Mouse (Mus musculus): Measurements from ENCODE around the gene Elane. TPM values are rescaled to one million over a fixed set of nuclear protein-coding genes. Genes with fewer than 3 reads are reported as not detected.

Elane gene
- not detected for polyA plus RNA-seq (2017; shearing (Covaris generic))

DNA sequence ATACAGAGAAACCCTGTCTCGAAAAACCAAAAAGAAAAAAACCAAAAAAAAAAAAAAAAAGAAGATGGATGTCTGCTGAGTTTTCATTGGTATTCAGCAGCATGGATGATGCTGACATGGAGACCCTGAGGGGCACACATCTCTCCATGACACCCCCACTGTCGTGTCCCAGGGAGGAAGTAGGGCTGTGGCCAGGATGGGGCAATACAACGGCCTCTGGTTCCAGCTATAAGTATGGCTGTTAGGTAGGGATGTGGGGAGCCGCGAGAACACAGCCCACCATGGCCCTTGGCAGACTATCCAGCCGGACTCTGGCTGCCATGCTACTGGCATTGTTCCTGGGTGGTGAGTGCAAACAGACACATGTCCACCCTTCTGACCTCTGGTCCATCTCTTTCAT, at the start of gene Elane:
Gene Elane (plus strand): TSS at position 194 of the 400 bp plus-strand sequence.

DNA sequence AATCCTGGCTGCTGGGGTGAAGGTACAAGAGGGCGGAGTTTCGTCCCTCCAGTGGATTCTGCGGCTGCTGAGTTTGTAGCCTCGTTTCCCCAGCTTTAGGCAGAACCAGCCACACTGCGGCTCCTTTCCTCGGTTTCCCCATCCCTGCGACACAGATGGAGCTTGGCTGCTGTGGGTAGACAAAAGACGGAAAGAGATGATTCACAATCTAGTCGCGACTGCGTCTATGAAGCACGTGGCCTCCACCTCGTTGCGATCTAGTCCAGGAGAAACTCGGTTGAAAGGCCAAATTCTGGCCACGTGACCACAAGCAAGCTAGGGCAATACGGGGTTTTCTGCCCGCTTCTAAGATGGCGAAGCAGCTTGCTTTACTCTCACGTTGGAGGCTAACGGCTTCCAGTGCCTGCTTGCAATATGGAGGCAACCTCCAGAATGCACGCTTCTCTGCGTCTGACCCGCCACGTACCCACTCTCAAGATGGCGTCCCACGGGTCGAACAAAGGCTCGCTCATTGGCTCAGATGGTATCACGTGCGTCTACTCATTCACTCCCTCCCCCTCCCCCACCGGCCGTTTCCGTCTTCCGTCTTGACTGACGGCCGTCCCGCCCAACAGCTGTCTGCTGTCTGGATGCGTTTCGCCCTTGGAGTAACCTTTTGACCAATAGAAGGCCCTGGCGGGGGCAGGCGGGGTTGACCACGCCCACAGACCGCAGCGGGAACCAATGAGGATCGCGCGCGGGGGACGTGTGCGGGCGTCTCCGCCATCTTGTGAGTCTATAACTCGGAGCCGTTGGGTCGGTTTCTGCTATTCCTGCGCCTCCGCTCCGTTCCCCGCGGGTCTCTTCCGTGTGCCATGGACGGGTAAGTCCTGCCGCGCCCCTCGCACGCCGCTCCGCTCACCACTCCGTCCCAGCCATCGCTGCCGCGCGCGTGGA, 31.9 kb upstream of the Elane start, which contains the start of gene Ptbp1:
Gene Ptbp1 (plus strand): TSS at position 568 of the 936 bp plus-strand sequence.

DNA sequence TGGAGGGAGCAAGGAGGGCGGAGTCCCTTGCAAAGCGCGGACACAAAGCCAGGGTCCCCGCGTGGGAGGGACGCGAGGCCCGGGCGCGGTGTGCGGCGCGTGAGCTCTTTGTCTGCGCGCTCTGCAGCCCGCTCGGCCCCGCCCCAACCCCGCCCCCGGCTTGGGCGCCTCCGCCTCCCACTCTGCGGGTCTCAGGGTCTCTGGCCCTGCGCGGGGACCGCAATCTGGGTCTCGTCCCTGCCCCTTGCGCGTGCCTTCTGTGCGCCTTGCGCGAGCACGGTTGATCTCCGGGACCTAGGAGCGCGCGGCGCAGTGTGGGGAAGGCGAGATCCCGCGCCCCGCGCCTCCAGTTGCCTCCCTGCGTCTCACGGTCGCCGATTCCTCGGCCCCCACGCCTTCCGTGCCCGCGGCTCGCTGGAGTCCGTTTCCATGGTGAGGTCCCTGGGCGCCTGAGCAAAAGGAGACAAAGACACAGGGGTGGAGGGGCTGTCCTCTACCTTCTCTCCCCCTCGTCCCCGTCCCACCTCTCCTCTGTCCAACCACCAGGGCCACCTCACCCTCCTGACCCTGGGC, 11.7 kb upstream of the Elane start, which contains the start of the genes Prtn3 and Plppr3:
Gene Prtn3 (plus strand): TSS at position 187 of the 573 bp plus-strand sequence.
Gene Plppr3 (minus strand): TSS at position 345 of the 573 bp plus-strand sequence.

DNA sequence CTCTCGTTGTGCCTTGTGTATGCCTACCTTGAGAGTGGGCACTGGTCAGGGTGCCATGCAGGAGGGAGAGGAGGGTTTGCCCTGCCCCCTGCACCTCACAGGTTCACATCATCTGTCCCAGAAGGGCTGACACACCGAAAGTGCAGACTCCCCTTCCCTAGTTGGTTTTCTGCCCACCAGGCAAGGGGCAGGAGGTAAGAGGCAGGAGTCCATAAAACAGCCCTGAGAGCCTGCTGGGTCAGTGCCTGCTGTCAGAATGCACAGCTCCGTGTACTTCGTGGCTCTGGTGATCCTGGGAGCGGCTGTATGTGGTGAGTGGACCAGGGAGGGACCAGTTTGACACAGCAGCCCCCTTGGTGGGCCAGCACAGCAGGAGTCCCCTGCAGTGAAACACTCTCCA, 4.6 kb downstream of the Elane start, which contains the start of gene Cfd:
Gene Cfd (plus strand): TSS at position 184 of the 400 bp plus-strand sequence.

DNA sequence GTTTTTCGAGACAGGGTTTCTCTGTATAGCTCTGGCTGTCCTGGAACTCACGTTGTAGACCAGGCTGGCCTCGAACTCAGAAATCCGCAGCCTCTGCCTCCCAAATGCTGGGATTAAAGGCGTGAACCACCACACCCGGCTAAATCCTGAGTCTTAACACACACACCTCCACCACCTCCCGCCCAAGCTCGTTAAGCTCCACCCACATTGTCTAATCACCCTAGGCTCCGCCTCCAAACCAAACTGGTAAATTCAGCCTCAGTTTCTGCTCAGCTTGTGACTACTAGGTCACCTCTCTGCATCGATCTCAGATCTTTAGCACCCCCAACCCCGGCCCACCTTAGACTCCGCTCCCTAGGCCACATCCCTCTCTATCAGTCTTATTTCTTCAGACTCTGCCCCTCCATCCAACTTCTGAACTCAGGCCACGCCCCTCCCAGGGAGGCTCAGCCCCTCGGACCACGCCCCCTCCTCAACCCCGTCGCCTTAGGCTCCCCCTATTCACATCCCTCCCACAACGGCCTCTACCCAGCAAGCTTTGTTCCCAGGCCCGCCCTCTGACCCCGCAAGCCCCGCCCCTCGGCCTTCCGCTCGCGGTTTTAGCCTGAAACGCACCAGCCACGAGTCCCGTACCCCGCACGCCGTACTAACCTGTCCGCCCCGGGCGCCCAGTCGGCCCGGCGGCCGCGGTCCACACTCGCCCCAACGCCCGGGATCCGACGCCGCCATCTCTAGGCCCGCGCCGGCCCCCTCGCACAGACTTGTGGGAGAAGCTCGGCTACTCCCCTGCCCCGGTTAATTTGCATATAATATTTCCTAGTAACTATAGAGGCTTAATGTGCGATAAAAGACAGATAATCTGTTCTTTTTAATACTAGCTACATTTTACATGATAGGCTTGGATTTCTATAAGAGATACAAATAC, 22.4 kb downstream of the Elane start, which contains the start of gene Med16:
Gene Med16 (minus strand): TSS at position 757 of the 925 bp plus-strand sequence.

DNA sequence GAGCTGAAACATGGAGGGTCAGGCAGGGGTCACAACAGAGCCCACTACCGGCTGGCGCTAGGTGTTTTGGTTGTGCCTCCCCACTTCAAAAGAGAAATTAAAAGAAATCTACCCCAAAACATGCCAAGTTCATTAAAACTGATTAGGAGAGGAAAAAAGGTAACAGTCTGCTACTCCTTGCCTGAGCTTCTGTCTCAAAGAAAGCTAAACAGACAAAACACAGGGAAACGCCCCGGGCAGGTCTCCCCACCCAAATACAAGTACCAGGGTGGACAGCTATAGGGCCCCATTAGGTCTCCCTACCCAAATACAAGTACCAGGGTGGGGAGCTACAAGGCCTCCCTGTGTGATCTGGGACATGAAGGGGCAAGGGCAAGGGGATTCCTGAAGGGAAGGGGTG, 24.5 kb downstream of the Elane start, which contains the start of gene Gm26602:
Gene Gm26602 (plus strand): TSS at position 301 of the 400 bp plus-strand sequence.

DNA sequence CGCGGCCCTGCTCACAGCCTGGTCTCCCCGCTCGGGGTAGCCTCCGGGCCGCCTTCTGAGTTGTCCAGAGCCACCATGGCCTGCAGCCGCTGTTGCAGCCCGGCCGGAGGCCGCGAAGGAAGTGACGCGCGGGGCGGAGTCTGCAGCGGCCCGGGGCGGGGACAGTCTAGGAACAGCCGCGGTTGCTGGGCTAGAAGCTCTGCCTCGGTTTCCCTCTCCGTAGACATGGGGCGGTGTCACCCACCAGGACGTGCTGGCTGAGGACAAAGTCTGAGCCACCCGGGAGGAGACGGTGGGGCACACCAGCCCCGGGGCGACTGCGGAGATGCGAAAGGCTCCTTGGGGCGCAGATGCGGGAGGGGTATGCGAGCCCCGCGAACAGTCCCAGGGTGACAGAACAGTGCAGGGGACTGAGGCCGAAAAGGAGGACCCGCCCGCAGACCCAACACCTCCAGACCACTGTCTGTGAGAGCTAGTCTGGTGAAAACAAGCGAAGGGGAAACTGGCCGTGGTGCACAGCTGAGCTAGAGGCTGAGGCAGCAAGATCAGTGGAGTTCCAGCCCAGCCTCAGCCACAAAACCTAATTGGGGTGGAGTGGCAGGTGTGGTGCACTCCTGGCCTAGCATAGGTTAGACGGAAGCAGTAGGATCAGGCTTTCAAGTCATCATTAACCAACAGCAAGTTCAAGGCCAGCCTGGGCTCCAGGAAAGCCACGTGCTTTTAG, 30.9 kb downstream of the Elane start, which contains the start of gene Kiss1r:
Gene Kiss1r (plus strand): TSS at position 164 of the 724 bp plus-strand sequence.

DNA sequence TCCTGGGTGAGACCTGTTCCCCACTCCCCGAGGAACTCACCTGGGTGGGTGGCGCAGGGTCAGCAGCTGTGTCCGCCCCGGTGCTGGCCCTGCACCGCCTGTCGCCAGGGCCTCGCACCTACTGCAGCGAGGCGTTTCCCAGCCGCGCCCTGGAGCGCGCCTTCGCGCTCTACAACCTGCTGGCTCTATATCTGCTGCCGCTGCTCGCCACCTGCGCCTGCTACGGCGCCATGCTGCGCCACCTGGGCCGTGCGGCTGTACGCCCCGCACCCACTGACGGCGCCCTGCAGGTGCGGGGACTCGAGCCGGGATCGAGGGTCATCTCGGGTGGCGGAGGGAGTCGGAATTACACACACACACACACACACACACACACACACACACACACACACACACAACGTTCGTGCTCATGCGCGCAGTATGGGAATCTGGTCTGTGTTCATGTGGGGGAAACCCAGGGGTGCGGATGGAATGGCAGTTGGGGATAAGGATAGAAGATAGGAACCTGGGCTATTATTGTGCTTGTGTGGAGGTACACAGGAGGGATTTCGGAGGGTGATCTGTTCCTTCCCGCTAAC, 35.0 kb downstream of the Elane start, which contains the start of gene R3hdm4:
Gene R3hdm4 (minus strand): TSS at position 251 of the 578 bp plus-strand sequence.

DNA sequence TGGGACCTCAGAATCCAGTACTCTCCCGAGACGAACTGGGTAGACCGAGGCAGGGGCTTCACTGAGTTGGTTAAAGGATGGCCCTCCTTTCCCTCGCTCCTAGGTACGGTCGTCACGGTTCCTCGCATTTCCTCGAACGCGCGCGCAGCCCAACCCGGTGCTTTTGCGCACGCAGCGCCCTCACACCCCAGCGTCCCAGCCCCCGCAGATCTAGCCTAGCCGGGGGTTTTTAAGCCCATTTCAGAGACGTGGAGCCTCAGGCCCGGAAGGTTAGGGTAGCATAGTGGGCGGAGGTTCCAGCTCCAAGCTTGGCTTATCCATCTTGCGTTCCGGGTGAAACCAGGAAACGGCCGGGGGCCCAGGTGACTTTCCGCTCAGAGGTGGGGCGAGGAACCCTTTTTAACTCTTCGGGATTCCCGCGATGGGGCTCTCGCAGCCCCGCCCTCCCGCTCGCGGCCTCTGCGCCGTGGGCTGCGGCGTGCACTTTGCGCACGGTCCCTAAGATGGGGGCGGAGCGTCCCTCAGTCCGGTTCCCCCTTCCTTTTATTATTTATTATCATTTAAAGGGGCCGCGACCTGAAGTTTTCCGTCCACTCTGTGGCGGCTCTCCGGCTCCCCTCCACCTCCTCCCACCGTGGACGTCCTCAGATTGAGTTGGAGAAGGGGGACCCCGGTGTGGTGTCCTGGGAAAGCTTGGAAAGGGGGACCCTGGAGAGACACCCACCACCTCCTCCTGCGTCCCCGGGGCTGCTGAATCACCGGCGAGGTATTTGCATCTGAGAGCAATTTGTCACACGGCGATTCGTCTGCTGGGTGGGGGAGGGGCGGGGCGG, 40.7 kb downstream of the Elane start, which contains the start of gene Arid3a:
Gene Arid3a (plus strand): TSS at position 553 of the 833 bp plus-strand sequence.

Other genes starting within 250 kb of the Elane start
- not detected for gene Shc2, start 248.3 kb upstream of the Elane start, polyA plus RNA-seq (2017; shearing (Covaris generic))
- gene Odf3l2, start 240.5 kb upstream of the Elane start, polyA plus RNA-seq (2017; shearing (Covaris generic)) = not detected
- gene Madcam1, start 221.7 kb upstream of the Elane start, polyA plus RNA-seq (2017; shearing (Covaris generic)) = 0.65 TPM
- 48.4 TPM for gene Tpgs1, start 216.9 kb upstream of the Elane start, polyA plus RNA-seq (2017; shearing (Covaris generic))
- 23.4 TPM for gene Cdc34, start 204.1 kb upstream of the Elane start, polyA plus RNA-seq (2017; shearing (Covaris generic))
- gene Gzmm, start 197.2 kb upstream of the Elane start, polyA plus RNA-seq (2017; shearing (Covaris generic)) = 1.0 TPM
- gene Bsg, start 181.8 kb upstream of the Elane start, polyA plus RNA-seq (2017; shearing (Covaris generic)) = 300 TPM
- gene Hcn2, start 169.6 kb upstream of the Elane start, polyA plus RNA-seq (2017; shearing (Covaris generic)) = not detected
- gene Polrmt, start 139.7 kb upstream of the Elane start, polyA plus RNA-seq (2017; shearing (Covaris generic)) = 58.1 TPM
- not detected for gene Fgf22, start 131.2 kb upstream of the Elane start, polyA plus RNA-seq (2017; shearing (Covaris generic))
- 8.7 TPM for gene Rnf126, start 119.3 kb upstream of the Elane start, polyA plus RNA-seq (2017; shearing (Covaris generic))
- gene Fstl3, start 109.0 kb upstream of the Elane start, polyA plus RNA-seq (2017; shearing (Covaris generic)) = 0.68 TPM
- not detected for gene Prss57, start 95.3 kb upstream of the Elane start, polyA plus RNA-seq (2017; shearing (Covaris generic))
- gene Palm, start 92.7 kb upstream of the Elane start, polyA plus RNA-seq (2017; shearing (Covaris generic)) = 0.30 TPM
- not detected for gene Misp, start 65.3 kb upstream of the Elane start, polyA plus RNA-seq (2017; shearing (Covaris generic))
- gene Ptbp1, start 31.8 kb upstream of the Elane start, polyA plus RNA-seq (2017; shearing (Covaris generic)) = 375 TPM
- not detected for gene Prtn3, start 11.8 kb upstream of the Elane start, polyA plus RNA-seq (2017; shearing (Covaris generic))
- 4.9 TPM for gene Plppr3, start 11.6 kb upstream of the Elane start, polyA plus RNA-seq (2017; shearing (Covaris generic))
- gene Cfd, start 4.6 kb downstream of the Elane start, polyA plus RNA-seq (2017; shearing (Covaris generic)) = not detected
- gene Med16, start 22.7 kb downstream of the Elane start, polyA plus RNA-seq (2017; shearing (Covaris generic)) = 31.2 TPM
- 11.2 TPM for gene Gm26602, start 24.6 kb downstream of the Elane start, polyA plus RNA-seq (2017; shearing (Covaris generic))
- 0.39 TPM for gene Kiss1r, start 30.7 kb downstream of the Elane start, polyA plus RNA-seq (2017; shearing (Covaris generic))
- 217 TPM for gene R3hdm4, start 35.0 kb downstream of the Elane start, polyA plus RNA-seq (2017; shearing (Covaris generic))
- gene Arid3a, start 40.8 kb downstream of the Elane start, polyA plus RNA-seq (2017; shearing (Covaris generic)) = 9.9 TPM
- 83.7 TPM for gene Wdr18, start 73.9 kb downstream of the Elane start, polyA plus RNA-seq (2017; shearing (Covaris generic))
- not detected for gene Grin3b, start 84.5 kb downstream of the Elane start, polyA plus RNA-seq (2017; shearing (Covaris generic))
- 5.5 TPM for gene Tmem259, start 98.1 kb downstream of the Elane start, polyA plus RNA-seq (2017; shearing (Covaris generic))
- 1,187 TPM for gene Cnn2, start 102.3 kb downstream of the Elane start, polyA plus RNA-seq (2017; shearing (Covaris generic))
- gene Abca7, start 110.2 kb downstream of the Elane start, polyA plus RNA-seq (2017; shearing (Covaris generic)) = 71.9 TPM
- 974 TPM for gene Arhgap45, start 130.4 kb downstream of the Elane start, polyA plus RNA-seq (2017; shearing (Covaris generic))
- gene Polr2e, start 153.5 kb downstream of the Elane start, polyA plus RNA-seq (2017; shearing (Covaris generic)) = 210 TPM
- 569 TPM for gene Gpx4, start 160.9 kb downstream of the Elane start, polyA plus RNA-seq (2017; shearing (Covaris generic))
- 84.3 TPM for gene Sbno2, start 219.3 kb downstream of the Elane start, polyA plus RNA-seq (2017; shearing (Covaris generic))
- 11.9 TPM for gene Stk11, start 229.6 kb downstream of the Elane start, polyA plus RNA-seq (2017; shearing (Covaris generic))

All from inflammation-experienced regulatory T-cells, adult 16 weeks (primary cell).